In the genomic region with DNA sequence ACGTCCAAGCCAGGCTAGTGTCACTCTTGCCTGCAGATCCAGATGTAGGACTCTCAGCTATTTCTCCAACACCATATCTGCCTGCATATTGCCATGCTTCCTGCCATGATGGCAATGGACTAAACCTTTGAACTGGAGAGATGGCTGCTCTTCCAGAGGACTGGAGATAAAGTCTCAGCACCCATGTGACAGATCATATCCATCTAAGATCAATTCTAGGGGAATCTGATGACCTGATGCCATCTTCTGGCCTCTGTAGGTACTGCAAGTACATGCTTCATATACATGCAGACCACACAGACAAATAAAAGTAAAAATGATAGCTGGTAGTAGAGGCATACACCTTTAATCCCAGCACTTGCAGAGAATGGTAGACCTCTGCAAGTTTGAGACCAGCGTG, we compare ENCODE assay signal across 9 mouse cellular contexts. TPM values are rescaled to one million over a fixed set of nuclear protein-coding genes. Genes with fewer than 3 reads are reported as not detected.
DNase-seq lines count a peak whose midpoint lies in the region; ATAC-seq and TF ChIP-seq lines count a peak whose summit lies in the region.
"Had no signal": no experiment of that assay in that cellular context is flagged by ENCODE, and none has a peak within 500 bp of the region (broad histone marks: within the 10 kb centered on the region; RNA-seq: fewer than 3 reads in every experiment).

No protein-coding gene starts in this region.

- DNase-seq in gastrocnemius, adult 2 months = no peak
- no peak for DNase-seq in gastrocnemius, postnatal 25 days
- peak; percentile 40 for DNase-seq in right cerebral cortex, postnatal 4 days
- DNase-seq in right cerebral cortex, postnatal 36 days (ENCODE audit: low spot score in 2 of 2) = no peak
- DNase-seq in embryo, embryonic 10.5 days (ENCODE audit: low spot score) = peak; percentile 57
- no peak for DNase-seq in frontal cortex, postnatal 10 days (ENCODE audit: low spot score in 2 of 2)
- DNase-seq in layer of hippocampus, adult 9-10 months (ENCODE audit: low spot score) = no peak

- intact Hi-C loops in gastrocnemius, adult 2 months (cut with DNase I) = loop anchor here (2.0 to 5.0 kb wide), 2 partner anchors 94 to 111 kb away; partner anchors contain the start of gene Cars

- H3K4me3 ChIP-seq in gastrocnemius, adult 2 months = no peak overlapping the region
- H3K4me3 ChIP-seq: heart, embryonic 15.5 days had no signal

- peak; percentile 72 for TF ChIP-seq CTCF in gastrocnemius, adult 2 months (IDR thresholded peaks at IDR 0.05)

- H3K27ac ChIP-seq in gastrocnemius, adult 2 months = no peak overlapping the region
- H3K27ac ChIP-seq: heart, embryonic 15.5 days had no signal

- peak; percentile 76 for ATAC-seq in megakaryocyte progenitor cell, adult 5-6 weeks (replicated peaks; ENCODE audit: poor library complexity)

RNA-seq across cellular contexts. Expression of gene Tnfrsf23, which starts 10.5 kb away (rescaled TPM):
- 1 to 10 TPM; 3.0 to 4.1 TPM for total RNA-seq in gastrocnemius, adult 2 months (2021)
- 1 to 10 TPM; 3.2 to 5.0 TPM for total RNA-seq in gastrocnemius, postnatal 25 days (2021)
- total RNA-seq in megakaryocyte progenitor cell, adult 5-6 weeks (2015) = 3.9 and 5.8 TPM in 2 replicates
- total RNA-seq in megakaryocyte progenitor cell, adult 5-6 weeks (2017) = 0.20 and 2.1 TPM in 2 replicates

RNA-seq across cellular contexts. Expression of gene Tnfrsf22, which starts 46.7 kb away (rescaled TPM):
- 1 to 10 TPM in 1 of 2 experiments, under 1 TPM in 1; 0.97 to 2.1 TPM for total RNA-seq in gastrocnemius, adult 2 months (2021)
- 1 to 10 TPM; 1.4 to 1.7 TPM for total RNA-seq in gastrocnemius, postnatal 25 days (2021)
- total RNA-seq in megakaryocyte progenitor cell, adult 5-6 weeks (2015) = 8.3 and 13.6 TPM in 2 replicates
- total RNA-seq in megakaryocyte progenitor cell, adult 5-6 weeks (2017) = 2.8 and 5.7 TPM in 2 replicates

Comparison
In these comparisons a context has a peak if more than half of its experiments do, and no peak if none do; other contexts are left out.
1. DNase-seq: peak in right cerebral cortex, postnatal 4 days (single experiment) and embryo, embryonic 10.5 days (single experiment); none in gastrocnemius, adult 2 months (single experiment), gastrocnemius, postnatal 25 days (single experiment), right cerebral cortex, postnatal 36 days (0 of 2), frontal cortex, postnatal 10 days (0 of 2) and layer of hippocampus, adult 9-10 months (single experiment).